Mouse (Mus musculus): ENCODE measurements around the gene Tff1. TPM values are rescaled to one million over a fixed set of nuclear protein-coding genes. Genes with fewer than 3 reads are reported as not detected.

Tff1 gene
- polyA plus RNA-seq, 1 experiment from 2014 or later = 39.4 TPM

DNA sequence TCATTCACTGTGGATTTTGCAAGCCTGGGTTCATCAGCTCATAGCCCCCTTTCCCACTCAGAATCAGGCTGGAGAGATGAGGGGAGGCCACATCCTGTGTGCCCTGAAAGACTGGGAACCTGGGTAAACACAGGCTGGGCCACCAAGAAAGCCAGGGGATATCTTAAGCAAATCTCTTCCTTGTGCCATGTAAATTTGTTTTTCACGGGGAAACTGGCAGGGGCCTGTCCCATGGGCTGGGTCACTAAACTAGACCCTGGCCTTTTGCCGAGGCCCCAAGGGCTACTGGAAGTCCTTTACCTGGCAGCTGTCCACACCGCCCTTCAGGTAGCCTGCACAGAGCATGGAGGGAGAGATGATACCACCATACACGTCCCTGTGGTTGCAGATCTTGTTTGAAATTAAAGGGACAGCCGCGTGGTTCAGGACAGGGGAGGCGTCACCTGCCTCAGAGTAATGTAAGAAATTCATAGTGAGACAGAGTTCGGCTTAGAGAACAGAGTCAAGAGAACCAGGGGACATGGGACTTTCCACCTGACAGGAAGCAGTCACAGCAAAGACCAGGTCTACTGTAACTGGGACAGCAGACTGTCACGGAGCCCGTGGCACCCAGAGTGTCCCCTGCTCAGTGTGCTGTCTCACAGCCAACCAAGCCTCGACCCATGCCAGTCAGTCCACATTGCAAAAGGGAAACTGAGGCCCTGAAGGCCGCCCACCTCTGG lies 19.4 kb upstream of the Tff1 start:
- Histone ChIP-seq H3K27ac (ENCODE audit: low read depth, low read length) (no peak overlapping the region), H3K9ac (ENCODE audit: low read depth, low read length) (no peak overlapping the region), H3K4me3 (ENCODE audit: low read depth, low read length) (no peak overlapping the region), H3K4me2 (replicated peaks; ENCODE audit: low read depth) (0 out of 2 replicates have a peak overlapping the region, but pooled peaks have one; percentile 4), H3K4me1 (replicated peaks; ENCODE audit: control insufficient read depth, insufficient read depth, low read length) (no peaks in the 10 kb centered on the region), H3K27me3 (replicated peaks; ENCODE audit: control insufficient read depth, insufficient read depth, low read length) (no peaks in the 10 kb centered on the region), H3K36me3 (ENCODE audit: control insufficient read depth, insufficient read depth) (no peaks in the 10 kb centered on the region), H3K9me3 (ENCODE audit: control insufficient read depth) (no peaks in the 10 kb centered on the region)
- 71% methylated on average over 12 of the region's 12 CpGs for WGBS
- ATAC-seq = peak; percentile 25; the same call in 1 of the 2 replicates
- no peak for TF ChIP-seq CTCF (IDR thresholded peaks at IDR 0.05; ENCODE audit: low read depth)

DNA sequence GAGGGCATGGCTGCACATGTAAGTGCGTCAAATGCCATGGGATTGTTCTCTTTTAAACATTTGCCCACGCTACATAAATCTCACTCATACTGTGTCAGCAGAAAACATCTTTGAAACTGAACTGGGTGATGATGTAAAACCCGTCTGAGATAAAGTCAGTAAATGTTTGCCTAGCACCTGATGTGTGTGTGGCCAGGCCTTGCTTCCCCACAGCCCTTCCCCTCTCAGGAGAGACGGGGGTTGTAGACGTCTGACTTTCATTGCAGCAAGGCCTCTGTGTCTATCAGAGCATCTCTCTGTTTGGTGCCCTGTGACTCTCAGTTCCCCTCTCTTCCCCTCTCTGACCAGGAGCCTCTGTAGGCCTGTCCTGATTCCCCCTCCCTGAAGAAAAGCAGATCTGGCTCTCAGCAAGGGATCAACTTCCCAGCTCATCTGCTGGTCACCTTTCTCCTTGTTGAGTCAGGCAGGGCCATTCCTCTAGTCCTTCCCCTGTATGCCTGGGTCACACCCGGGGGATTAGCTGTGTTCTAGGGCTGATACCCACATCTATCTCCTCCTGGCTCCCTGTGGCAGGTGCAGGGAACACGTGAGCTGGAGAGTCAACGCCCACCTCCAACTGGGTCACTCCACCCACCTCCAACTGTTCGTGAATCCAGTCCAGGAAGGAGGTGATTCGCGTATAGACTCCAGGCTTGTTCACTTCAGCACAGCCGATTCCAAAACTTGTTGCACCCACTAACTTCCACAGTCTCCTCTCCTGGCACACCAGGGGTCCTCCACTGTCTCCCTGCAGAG lies 18.3 kb upstream of the Tff1 start:
- Histone ChIP-seq H3K36me3 (ENCODE audit: control insufficient read depth, insufficient read depth) (no peaks in the 10 kb centered on the region), H3K27ac (ENCODE audit: low read depth, low read length) (no peak overlapping the region), H3K9me3 (ENCODE audit: control insufficient read depth) (no peaks in the 10 kb centered on the region), H3K4me1 (replicated peaks; ENCODE audit: control insufficient read depth, insufficient read depth, low read length) (no peaks in the 10 kb centered on the region), H3K4me2 (replicated peaks; ENCODE audit: low read depth) (0 out of 2 replicates have a peak overlapping the region, but pooled peaks have one; percentile 4), H3K27me3 (replicated peaks; ENCODE audit: control insufficient read depth, insufficient read depth, low read length) (no peaks in the 10 kb centered on the region), H3K4me3 (ENCODE audit: low read depth, low read length) (no peak overlapping the region), H3K9ac (ENCODE audit: low read depth, low read length) (no peak overlapping the region)
- 30% methylated on average over 12 of the region's 12 CpGs for WGBS
- no peak for TF ChIP-seq CTCF (IDR thresholded peaks at IDR 0.05; ENCODE audit: low read depth)
- ATAC-seq = peak; percentile 61; the same call in 1 of the 2 replicates

DNA sequence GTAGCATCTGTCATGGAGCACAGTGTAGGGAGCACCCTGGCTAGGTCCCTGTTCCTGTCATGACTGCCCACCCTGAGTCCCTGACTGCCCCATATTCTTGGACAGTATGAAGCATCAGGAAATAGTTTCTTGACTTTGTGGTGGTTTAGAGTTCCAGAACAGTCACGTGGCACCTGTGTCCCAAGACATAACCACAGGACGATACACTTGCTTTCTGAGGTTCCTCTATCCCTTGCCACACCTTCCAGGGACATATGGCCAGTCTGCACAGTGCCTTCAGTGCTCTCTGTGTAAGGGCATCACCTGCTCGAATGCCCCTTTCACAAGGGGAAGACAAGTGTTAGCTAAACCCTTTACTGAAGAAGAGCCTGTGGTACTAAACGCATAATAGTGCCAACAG lies 16.4 kb upstream of the Tff1 start:
- no peak for TF ChIP-seq CTCF (IDR thresholded peaks at IDR 0.05; ENCODE audit: low read depth)

DNA sequence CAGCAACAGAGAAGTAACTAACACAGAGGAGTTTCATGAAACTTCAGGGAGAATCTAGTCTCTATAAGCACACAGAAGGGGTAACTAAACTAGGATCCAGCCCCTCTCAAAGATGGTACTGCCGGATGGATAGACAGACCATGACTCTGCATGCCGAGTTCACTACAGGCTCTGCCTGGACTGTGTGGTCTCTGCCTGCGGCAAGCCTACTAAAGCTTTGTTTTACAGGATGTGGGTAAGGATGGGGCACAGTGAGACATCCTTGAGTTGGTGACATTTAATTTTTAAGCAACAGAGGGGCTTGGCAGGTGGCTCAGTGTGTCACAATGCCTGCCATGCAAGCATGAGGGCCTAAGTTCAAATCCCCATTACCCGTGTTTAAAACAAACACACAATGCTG lies 11.2 kb upstream of the Tff1 start:
- no peaks in the 10 kb centered on the region for H3K36me3 ChIP-seq (ENCODE audit: control insufficient read depth, insufficient read depth)
- 84% methylated on average over 4 of the region's 4 CpGs for WGBS
- no peak overlapping the region for H3K9ac ChIP-seq (ENCODE audit: low read depth, low read length)
- no peak for ATAC-seq
- no peak overlapping the region for H3K4me2 ChIP-seq (replicated peaks; ENCODE audit: low read depth)
- H3K27me3 ChIP-seq (replicated peaks; ENCODE audit: control insufficient read depth, insufficient read depth, low read length) = no peaks in the 10 kb centered on the region
- no peak for TF ChIP-seq CTCF (IDR thresholded peaks at IDR 0.05; ENCODE audit: low read depth)
- H3K4me1 ChIP-seq (replicated peaks; ENCODE audit: control insufficient read depth, insufficient read depth, low read length) = no peaks in the 10 kb centered on the region
- no peak overlapping the region for H3K4me3 ChIP-seq (ENCODE audit: low read depth, low read length)
- H3K9me3 ChIP-seq (ENCODE audit: control insufficient read depth) = no peaks in the 10 kb centered on the region
- no peak overlapping the region for H3K27ac ChIP-seq (ENCODE audit: low read depth, low read length)

More for the DNA sequence above, 16.4 kb upstream of the Tff1 start:
- Histone ChIP-seq H3K9me3 (ENCODE audit: control insufficient read depth) (no peaks in the 10 kb centered on the region), H3K27ac (ENCODE audit: low read depth, low read length) (no peak overlapping the region), H3K4me3 (ENCODE audit: low read depth, low read length) (no peak overlapping the region), H3K4me2 (replicated peaks; ENCODE audit: low read depth) (no peak overlapping the region), H3K27me3 (replicated peaks; ENCODE audit: control insufficient read depth, insufficient read depth, low read length) (no peaks in the 10 kb centered on the region), H3K4me1 (replicated peaks; ENCODE audit: control insufficient read depth, insufficient read depth, low read length) (no peaks in the 10 kb centered on the region), H3K36me3 (ENCODE audit: control insufficient read depth, insufficient read depth) (no peaks in the 10 kb centered on the region), H3K9ac (ENCODE audit: low read depth, low read length) (no peak overlapping the region)
- WGBS = 79% methylated on average over 4 of the region's 4 CpGs
- ATAC-seq = no peak

DNA sequence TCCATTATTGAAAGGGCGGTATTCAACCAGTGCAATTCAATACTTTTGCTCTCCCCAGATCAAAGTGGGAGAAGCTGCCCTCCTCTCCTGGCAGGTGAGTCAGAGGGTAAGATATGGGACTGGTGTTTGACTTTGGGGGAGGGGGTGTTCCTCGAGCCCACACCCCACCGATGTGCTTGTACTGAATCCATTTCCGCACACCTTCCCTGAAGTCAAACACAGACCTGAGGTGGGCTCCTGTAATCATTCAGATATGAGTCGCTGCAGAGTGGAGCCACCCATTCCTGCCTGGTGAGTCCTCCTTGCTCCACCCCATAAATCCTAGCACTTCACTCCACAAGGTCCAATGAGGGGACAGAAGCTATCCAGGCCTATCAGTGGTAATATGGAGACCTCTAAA lies 4.7 kb upstream of the Tff1 start:
- Histone ChIP-seq H3K36me3 (ENCODE audit: control insufficient read depth, insufficient read depth) (no peaks in the 10 kb centered on the region), H3K4me1 (replicated peaks; ENCODE audit: control insufficient read depth, insufficient read depth, low read length) (no peaks in the 10 kb centered on the region), H3K9me3 (ENCODE audit: control insufficient read depth) (no peaks in the 10 kb centered on the region), H3K9ac (ENCODE audit: low read depth, low read length) (no peak overlapping the region), H3K27me3 (replicated peaks; ENCODE audit: control insufficient read depth, insufficient read depth, low read length) (no peaks in the 10 kb centered on the region), H3K27ac (ENCODE audit: low read depth, low read length) (no peak overlapping the region), H3K4me2 (replicated peaks; ENCODE audit: low read depth) (no peak overlapping the region), H3K4me3 (ENCODE audit: low read depth, low read length) (no peak overlapping the region)
- 51% methylated on average over 5 of the region's 5 CpGs for WGBS
- no peak for TF ChIP-seq CTCF (IDR thresholded peaks at IDR 0.05; ENCODE audit: low read depth)
- no peak for ATAC-seq

DNA sequence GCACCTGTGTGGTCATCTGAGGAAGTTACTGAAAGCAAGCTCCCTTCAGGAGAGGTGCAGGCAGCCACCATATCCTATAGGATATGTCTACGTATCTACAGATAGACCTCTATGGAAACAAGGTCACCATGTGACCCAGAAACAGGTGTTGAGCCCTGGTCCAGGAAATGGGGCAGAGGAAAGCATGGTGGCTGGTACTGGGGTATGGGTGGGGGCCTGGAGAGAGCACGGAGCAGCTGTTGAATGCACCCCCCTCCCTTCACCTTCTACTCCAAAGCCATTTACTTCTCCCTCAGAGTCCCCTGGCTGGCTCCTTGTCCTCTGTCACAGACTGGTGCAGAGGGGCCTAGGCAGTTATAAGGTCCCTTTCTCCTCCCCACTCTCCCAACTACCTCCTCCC lies 1.3 kb downstream of the Tff1 start:
- H3K9ac ChIP-seq (ENCODE audit: low read depth, low read length) = no peak overlapping the region
- ATAC-seq = no peak
- WGBS = 62% methylated on average over 2 of the region's 2 CpGs

More for the DNA sequence above, 1.3 kb downstream of the Tff1 start:
- H3K4me2 ChIP-seq (replicated peaks; ENCODE audit: low read depth) = no peak overlapping the region
- H3K27me3 ChIP-seq (replicated peaks; ENCODE audit: control insufficient read depth, insufficient read depth, low read length) = no peaks in the 10 kb centered on the region
- no peaks in the 10 kb centered on the region for H3K9me3 ChIP-seq (ENCODE audit: control insufficient read depth)
- H3K36me3 ChIP-seq (ENCODE audit: control insufficient read depth, insufficient read depth) = no peaks in the 10 kb centered on the region
- H3K4me3 ChIP-seq (ENCODE audit: low read depth, low read length) = no peak overlapping the region
- no peak overlapping the region for H3K27ac ChIP-seq (ENCODE audit: low read depth, low read length)
- TF ChIP-seq CTCF (IDR thresholded peaks at IDR 0.05; ENCODE audit: low read depth) = no peak
- H3K4me1 ChIP-seq (replicated peaks; ENCODE audit: control insufficient read depth, insufficient read depth, low read length) = no peaks in the 10 kb centered on the region

All from intestine, postnatal 0 days (tissue).